Mouse (Mus musculus) spleen, postnatal 0 days (tissue): ENCODE data around the gene Ranbp3. TPM values are rescaled to one million over a fixed set of nuclear protein-coding genes. Genes with fewer than 3 reads are reported as not detected.

ENCODE experiments used
- polyA plus RNA-seq: library from polyadenylated mRNA; unstranded; fragments of >200 nt; fragmentation: Nextera tagmentation; extraction: Ambion mirVana; gene quantifications from 2 replicates; pipeline ENCODE4 v1.2.1, GENCODE M21; 2015

The Ranbp3 gene
- 43.6 and 44.4 TPM in 2 replicates for polyA plus RNA-seq

DNA sequence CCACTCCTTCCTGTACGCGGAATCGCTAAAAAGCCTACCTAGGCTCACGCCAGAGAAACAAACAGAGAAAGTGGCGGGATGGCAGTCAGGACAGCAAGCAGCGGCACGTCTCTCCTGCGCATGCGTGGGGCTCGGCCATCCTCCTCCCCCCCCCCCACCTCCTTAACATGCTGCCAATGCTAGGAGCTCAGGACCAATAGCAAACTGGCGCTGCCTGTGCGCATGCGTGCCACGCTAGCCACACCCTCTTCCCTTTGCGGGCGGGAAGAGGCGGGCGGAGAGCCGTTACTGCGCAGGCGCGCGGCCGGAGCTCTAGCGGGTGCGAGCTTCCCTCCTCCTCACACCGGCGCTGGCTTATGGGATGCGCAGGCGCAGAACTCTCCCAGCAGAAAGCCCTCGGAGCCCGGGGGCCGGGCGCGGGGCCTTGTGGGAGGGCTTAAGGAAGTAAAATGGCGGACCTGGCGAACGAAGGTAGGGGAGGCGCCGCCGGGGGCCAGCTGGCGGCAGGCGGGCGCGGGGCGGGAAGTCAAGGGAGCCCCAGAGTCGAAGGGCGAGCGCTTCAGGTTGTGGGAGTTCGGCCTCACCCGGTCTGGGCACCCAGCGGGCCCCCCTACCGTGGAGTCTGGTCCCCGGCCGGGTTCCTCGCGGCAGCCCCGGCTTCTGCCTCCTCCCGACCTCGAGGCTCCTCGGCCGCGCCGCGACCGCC, at the start of gene Ranbp3:
Gene Ranbp3 (plus strand): TSS at position 354 of the 706 bp plus-strand sequence.

DNA sequence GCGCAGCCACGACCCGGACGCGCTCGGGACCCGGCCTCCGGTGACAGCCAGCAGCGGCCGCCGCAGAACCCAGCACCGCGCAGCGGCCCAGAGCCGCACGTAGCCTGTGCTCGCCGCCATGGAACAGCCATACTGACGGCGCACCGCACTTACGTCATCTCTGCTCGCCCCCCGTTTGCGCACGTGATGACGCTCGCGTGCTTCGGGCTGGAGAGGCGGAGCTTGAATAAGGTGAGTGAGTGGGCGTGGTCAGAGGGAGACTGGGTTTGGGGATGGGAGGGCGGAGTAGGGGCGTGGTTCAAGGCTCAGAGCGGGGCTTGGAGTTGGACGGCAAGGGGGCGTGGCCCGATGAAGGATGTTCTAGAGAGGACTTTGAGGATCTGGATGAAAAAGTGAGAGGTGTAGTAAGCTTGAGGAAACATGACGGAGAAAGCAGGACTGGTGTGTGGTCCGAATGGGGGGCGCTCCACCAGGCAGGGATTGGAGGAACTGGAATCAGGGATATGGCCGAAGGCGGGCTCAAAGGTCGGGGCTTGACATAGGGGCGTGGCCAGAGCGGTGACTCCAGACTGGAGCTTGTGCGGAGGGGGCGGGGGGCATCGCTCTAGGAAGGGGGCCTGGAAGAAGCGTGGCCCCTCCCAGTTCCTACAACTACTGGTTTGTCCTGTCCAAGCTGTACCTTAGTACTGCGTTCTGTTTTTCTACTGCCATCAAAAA, 46.2 kb upstream of the Ranbp3 start, which contains the start of gene Lonp1:
Gene Lonp1 (minus strand): TSS at position 134 of the 717 bp plus-strand sequence.

DNA sequence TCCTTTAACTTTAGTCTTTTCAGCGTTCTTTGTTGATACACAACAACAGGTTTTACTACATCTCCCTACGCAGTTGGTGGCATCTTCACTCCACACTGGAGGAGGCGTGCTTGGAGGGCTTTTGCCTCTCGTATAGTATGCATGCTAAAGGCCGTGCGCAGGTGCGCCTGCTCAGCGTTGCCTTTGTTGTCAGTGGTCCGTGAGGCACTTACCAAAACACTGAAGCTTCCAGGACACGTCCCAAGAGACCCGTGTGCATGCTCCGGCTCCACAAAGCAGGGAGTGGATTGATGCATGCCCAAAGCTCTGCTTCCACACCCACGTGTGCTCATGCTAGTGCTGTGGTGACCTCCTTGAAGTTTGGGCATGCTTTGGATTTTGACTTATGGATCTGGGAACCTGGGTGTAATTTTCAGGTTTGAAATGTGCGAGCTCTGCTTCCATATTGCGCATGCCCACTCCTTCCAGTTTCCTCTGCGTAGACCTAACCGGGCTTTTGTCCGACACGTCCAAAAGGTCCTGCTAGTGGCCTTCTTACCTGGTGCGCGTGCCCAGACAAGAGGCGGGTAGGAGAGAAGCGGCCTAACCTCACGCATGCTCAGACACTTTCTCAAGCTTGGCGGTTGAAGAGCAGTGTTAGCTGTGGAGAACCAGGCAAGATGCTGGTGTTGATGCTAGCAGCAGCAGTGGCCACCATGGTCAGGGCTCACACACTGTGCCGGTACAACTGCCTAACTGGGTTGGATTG, 45.4 kb upstream of the Ranbp3 start, which contains the start of gene Catsperd:
Gene Catsperd (plus strand): TSS at position 614 of the 748 bp plus-strand sequence.

DNA sequence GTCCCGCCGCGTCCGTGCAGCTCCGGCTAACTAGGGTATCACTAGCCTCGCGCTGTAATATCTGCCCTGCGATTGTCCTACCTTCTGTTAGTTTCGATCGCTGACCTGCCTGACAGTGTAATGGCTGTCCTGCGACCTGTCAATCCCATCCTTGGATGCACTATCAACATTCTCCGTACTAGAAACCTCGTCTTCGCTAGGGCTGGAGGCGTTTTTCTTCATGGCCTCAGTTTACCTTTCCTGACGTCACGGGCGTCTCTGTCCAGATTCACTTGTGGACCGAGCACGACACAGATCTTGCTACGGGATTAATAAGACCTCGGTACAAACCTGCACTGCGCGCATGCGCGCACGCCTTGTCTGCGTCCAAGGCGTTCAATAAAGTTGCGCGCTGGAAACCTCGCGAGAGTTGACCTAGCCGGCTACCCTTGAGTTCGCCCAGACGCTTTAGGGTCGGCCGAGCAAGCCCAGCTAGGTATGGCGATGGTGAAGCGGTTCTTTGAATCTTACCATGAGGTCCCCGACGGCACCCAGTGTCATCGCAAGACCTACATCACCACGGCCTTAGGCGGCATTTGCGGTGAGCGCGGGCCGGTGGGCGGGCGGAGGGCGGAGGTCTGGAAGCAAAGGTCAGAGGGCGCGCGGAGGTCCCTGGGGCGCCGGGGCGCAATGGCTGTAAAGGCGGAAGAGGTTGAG, 44.4 kb downstream of the Ranbp3 start, which contains the start of the genes Ndufa11 and Vmac:
Gene Ndufa11 (plus strand): TSS at position 405 of the 696 bp plus-strand sequence.
Gene Vmac (minus strand): TSS at position 660 of the 696 bp plus-strand sequence.

DNA sequence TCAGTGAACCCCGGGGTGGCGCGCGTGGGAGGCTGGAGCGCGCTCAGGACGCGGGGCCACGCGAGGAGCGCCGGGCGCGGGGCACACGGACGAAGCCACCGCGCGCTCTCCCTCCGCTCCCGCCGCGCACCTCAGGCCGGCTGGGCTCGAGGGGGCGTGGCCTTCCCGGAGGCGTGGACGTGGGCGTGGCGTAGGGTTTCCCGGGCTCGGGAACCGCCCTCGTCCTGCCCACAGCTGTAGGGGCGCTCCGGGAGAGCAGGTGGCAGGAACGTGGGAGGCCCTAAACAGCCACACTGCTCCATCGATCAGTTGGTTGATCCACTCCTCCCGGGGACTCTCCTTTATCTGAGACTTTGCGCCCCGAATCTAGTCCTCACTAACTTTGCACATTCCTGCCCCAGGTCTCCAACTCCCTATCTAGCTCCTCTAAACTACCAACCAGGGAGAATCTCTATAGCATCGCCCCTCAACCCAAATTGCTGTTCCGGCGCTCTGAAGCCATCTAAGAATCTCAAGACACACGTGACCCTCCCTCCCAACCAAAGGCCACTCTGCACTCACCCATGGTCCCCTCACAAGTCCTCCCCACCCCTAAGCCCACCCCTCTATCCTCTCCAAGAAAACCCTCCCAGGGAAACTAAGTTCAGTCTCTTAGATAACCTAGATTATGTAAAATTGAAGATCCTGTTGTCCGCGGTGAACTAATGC, 84.5 kb downstream of the Ranbp3 start, which contains the start of gene Nrtn:
Gene Nrtn (minus strand): TSS at position 115 of the 708 bp plus-strand sequence.

Other genes starting within 250 kb of the Ranbp3 start
- 13.2 and 17.0 TPM in 2 replicates for gene Ptprs, start 196.8 kb upstream of the Ranbp3 start, polyA plus RNA-seq
- not detected in 2 replicates for gene Znrf4, start 160.9 kb upstream of the Ranbp3 start, polyA plus RNA-seq
- gene Gm20219, start 118.9 kb upstream of the Ranbp3 start, polyA plus RNA-seq: 0.28 and 0.56 TPM in 2 replicates
- gene Safb2, start 88.7 kb upstream of the Ranbp3 start, polyA plus RNA-seq: 53.0 and 53.3 TPM in 2 replicates
- 56.7 and 58.7 TPM in 2 replicates for gene Safb, start 88.5 kb upstream of the Ranbp3 start, polyA plus RNA-seq
- gene 2410015M20Rik, start 63.5 kb upstream of the Ranbp3 start, polyA plus RNA-seq: 194 and 195 TPM in 2 replicates
- gene Rpl36, start 59.9 kb upstream of the Ranbp3 start, polyA plus RNA-seq: 1,975 and 1,990 TPM in 2 replicates
- gene Lonp1, start 46.4 kb upstream of the Ranbp3 start, polyA plus RNA-seq: 31.1 and 32.0 TPM in 2 replicates
- 0.05 and 0.14 TPM in 2 replicates for gene Catsperd, start 45.2 kb upstream of the Ranbp3 start, polyA plus RNA-seq
- 270 and 276 TPM in 2 replicates for gene Ndufa11, start 44.5 kb downstream of the Ranbp3 start, polyA plus RNA-seq
- gene Vmac, start 44.7 kb downstream of the Ranbp3 start, polyA plus RNA-seq: 6.5 and 9.3 TPM in 2 replicates
- 1.2 and 1.6 TPM in 2 replicates for gene Nrtn, start 84.2 kb downstream of the Ranbp3 start, polyA plus RNA-seq
- gene Dus3l, start 91.5 kb downstream of the Ranbp3 start, polyA plus RNA-seq: 16.3 and 20.4 TPM in 2 replicates
- 0.68 and 0.69 TPM in 2 replicates for gene Prr22, start 97.0 kb downstream of the Ranbp3 start, polyA plus RNA-seq
- 9.1 and 9.9 TPM in 2 replicates for gene Rfx2, start 157.7 kb downstream of the Ranbp3 start, polyA plus RNA-seq
- not detected in 2 replicates for gene Acsbg2, start 201.2 kb downstream of the Ranbp3 start, polyA plus RNA-seq
- gene 1700061G19Rik, start 202.2 kb downstream of the Ranbp3 start, polyA plus RNA-seq: 0.14 and 0.29 TPM in 2 replicates